Mouse (Mus musculus): ENCODE data around the gene Tnpo2. TPM values are rescaled to one million over a fixed set of nuclear protein-coding genes. Genes with fewer than 3 reads are reported as not detected.
A peak's percentile ranks its signal among the peaks of the same experiment; 100 is the strongest.

Tnpo2 gene
- polyA plus RNA-seq, 1 experiment from 2014 or later = 56.8 TPM

DNA sequence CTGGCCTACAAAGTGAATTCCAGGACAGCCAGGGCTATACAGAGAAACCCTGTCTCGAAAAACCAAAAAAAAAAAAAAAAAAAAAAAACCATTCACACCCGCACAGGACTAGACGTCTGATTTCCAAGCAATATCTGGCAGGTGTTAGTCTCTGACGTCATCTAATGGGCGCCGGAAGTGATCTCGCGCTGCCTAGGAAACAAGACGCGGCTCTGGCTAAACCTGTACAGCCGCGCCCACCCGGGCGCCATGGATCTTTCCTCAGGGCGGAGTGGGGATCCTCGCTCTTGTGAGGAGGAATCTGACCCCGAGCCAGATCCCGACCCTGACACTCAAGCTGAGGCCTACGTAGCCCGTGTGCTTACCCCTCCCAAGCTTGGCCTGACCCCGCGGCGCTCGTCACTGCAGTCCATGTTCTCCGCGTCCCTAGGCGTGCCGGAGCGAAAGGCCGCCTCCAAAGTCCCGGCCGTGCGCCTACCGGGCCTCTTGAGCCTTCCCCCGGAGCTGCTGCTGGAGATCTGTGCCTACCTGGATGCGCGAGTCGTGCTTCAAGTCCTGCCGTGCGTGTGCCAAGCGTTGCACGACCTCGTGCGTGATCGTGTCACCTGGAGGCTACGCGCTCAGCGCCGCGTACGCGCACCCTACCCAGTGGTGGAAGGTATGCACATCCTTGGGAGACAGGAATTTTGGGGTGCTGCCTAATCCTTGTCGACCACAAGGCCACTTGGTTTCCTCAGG lies 23.3 kb downstream of the Tnpo2 start, which contains the start of gene Fbxw9:
Gene Fbxw9 (plus strand): TSS at position 177 of the 738 bp plus-strand sequence.
- H3K9me3 ChIP-seq = no peaks in the 10 kb centered on the region
- H3K27me3 ChIP-seq = no peaks in the 10 kb centered on the region
- peak; percentile 92 for ATAC-seq (ENCODE audit: low FRiP score, low read depth)
- peak within 1 kb of the TSS; percentile 85 for H3K27ac ChIP-seq (replicated peaks)
- peak within 1 kb of the TSS; percentile 77 for H3K4me2 ChIP-seq
- peak within 1 kb of the TSS; percentile 92 for H3K9ac ChIP-seq
- under 1% methylated on average over 52 of the region's 53 CpGs for WGBS
- H3K36me3 ChIP-seq = peaks cover 25% of the 10 kb centered on the region
- peak within 1 kb of the TSS; percentile 97 for H3K4me3 ChIP-seq
- peaks cover 26% of the 10 kb centered on the region for H3K4me1 ChIP-seq (replicated peaks)

- H3K27ac ChIP-seq (replicated peaks) = no peak overlapping the region
- peaks cover 26% of the 10 kb centered on the region for H3K4me1 ChIP-seq (replicated peaks)
- no peaks in the 10 kb centered on the region for H3K27me3 ChIP-seq
- ATAC-seq (ENCODE audit: low FRiP score, low read depth) = no peak
- H3K4me3 ChIP-seq = no peak overlapping the region
- H3K9me3 ChIP-seq = no peaks in the 10 kb centered on the region
- 97% methylated on average over 4 of the region's 4 CpGs for WGBS
- no peak overlapping the region for H3K9ac ChIP-seq
- H3K36me3 ChIP-seq = peaks cover 28% of the 10 kb centered on the region
- no peak overlapping the region for H3K4me2 ChIP-seq
Measured at GRCm38 (mm10) chr8:85062603-85063002, 25.9 kb downstream of the Tnpo2 start.

DNA sequence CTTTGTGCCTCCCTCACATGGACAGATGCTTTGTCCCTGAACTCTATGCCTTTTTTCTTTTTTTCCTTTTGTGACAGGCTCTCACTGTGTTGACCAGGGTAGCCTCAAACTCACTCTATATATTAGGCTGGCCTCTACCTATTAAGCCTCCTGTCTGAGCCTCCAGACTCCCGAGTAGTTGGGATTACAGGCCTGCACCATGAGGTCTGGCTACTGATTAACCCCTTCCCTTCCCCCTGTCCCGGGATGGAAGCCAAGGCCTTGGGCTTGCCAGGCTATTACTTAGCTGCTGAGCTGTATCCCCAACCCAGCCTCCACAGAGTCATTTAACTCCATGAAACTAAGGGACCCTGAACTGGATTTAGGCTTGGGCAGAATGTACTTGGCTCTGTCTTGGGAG lies 28.5 kb downstream of the Tnpo2 start:
- Histone ChIP-seq H3K4me1 (replicated peaks) (peaks cover 22% of the 10 kb centered on the region), H3K36me3 (peaks cover 30% of the 10 kb centered on the region), H3K27me3 (no peaks in the 10 kb centered on the region), H3K9me3 (no peaks in the 10 kb centered on the region), H3K4me3 (no peak overlapping the region), H3K4me2 (no peak overlapping the region), H3K9ac (no peak overlapping the region), H3K27ac (replicated peaks) (no peak overlapping the region)
- no peak for ATAC-seq (ENCODE audit: low FRiP score, low read depth)
- 34% methylated on average over 2 of the region's 2 CpGs for WGBS

- Histone ChIP-seq H3K27ac (replicated peaks) (no peak overlapping the region), H3K4me1 (replicated peaks) (peaks cover 13% of the 10 kb centered on the region), H3K4me2 (no peak overlapping the region), H3K27me3 (no peaks in the 10 kb centered on the region), H3K9me3 (no peaks in the 10 kb centered on the region), H3K4me3 (no peak overlapping the region), H3K9ac (no peak overlapping the region), H3K36me3 (peaks cover 30% of the 10 kb centered on the region)
- 97% methylated on average over 2 of the region's 2 CpGs for WGBS
- no peak for ATAC-seq (ENCODE audit: low FRiP score, low read depth)
Measured at GRCm38 (mm10) chr8:85067155-85067554, 30.4 kb downstream of the Tnpo2 start.

DNA sequence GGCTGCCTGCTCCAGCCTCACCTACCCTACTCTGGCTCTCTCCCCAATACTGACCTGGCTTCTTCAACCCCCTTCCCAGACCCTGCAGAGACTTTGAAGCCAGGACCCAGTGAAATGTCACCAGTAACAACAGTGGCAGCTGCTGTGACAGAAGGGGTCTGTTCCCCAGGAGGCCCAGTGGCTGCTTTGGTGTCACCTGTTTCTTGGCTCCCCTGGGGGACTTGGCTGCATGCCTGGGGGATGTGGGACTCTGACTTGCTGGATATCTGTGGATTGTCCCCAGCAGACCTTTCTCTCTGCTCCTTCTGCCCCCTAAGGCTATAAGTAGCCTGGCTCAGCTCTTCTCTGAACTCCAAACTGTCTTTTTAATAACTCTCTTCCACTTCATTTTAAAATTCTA lies 31.3 kb downstream of the Tnpo2 start, which contains the start of gene Gm5741:
Gene Gm5741 (minus strand): TSS at position 1 of the 400 bp plus-strand sequence.
- H3K36me3 ChIP-seq = peaks cover 30% of the 10 kb centered on the region
- H3K4me1 ChIP-seq (replicated peaks) = peaks cover 17% of the 10 kb centered on the region
- no peak within 1 kb of the TSS for H3K9ac ChIP-seq
- H3K9me3 ChIP-seq = no peaks in the 10 kb centered on the region
- no peak within 1 kb of the TSS for H3K27ac ChIP-seq (replicated peaks)
- ATAC-seq (ENCODE audit: low FRiP score, low read depth) = no peak
- no peak within 1 kb of the TSS for H3K4me3 ChIP-seq
- no peak within 1 kb of the TSS for H3K4me2 ChIP-seq
- H3K27me3 ChIP-seq = no peaks in the 10 kb centered on the region

DNA sequence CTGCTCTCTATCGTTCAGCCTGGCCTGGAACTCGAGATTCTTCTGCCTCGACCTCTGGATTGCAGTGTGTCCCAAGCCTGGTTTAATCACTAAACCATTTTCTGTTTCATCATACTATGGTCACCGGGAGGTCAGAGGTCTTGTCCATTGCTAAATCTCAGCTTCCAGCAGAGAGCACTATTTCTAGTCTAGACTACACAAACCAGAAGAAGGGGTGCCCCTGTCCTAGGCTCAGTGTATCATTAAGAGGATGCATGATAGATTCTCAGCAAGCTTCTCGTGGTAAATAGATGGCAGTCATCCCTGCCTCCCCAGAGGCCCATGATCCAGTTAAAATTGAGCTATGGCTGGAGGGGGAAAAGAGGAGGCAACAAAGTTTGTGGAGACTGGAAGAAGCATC lies 34.3 kb downstream of the Tnpo2 start:
- Histone ChIP-seq H3K9ac (no peak overlapping the region), H3K9me3 (no peaks in the 10 kb centered on the region), H3K4me3 (peak overlapping the region; percentile 90), H3K36me3 (peaks cover 38% of the 10 kb centered on the region), H3K27ac (replicated peaks) (peak overlapping the region; percentile 95), H3K4me1 (replicated peaks) (peaks cover 21% of the 10 kb centered on the region), H3K27me3 (no peaks in the 10 kb centered on the region), H3K4me2 (peak overlapping the region; percentile 79)
- 82% methylated on average over 5 of the region's 5 CpGs for WGBS
- ATAC-seq (ENCODE audit: low FRiP score, low read depth) = no peak

GRCm38 (mm10) chr8:85071514-85072281 lies 35.0 kb downstream of the Tnpo2 start, which contains the start of gene Dhps:
Gene Dhps, plus strand, starts transcription at chr8:85071757.
- Histone ChIP-seq H3K4me2 (peak within 1 kb of the TSS; percentile 79), H3K9ac (peak within 1 kb of the TSS; percentile 79), H3K4me1 (replicated peaks) (peaks cover 21% of the 10 kb centered on the region), H3K36me3 (peaks cover 38% of the 10 kb centered on the region), H3K9me3 (no peaks in the 10 kb centered on the region), H3K4me3 (peak within 1 kb of the TSS; percentile 90), H3K27ac (replicated peaks) (peak within 1 kb of the TSS; percentile 95), H3K27me3 (no peaks in the 10 kb centered on the region)
- ATAC-seq (ENCODE audit: low FRiP score, low read depth) = peak; percentile 89
- WGBS = under 1% methylated on average over 68 of the region's 68 CpGs

- no peaks in the 10 kb centered on the region for H3K27me3 ChIP-seq
- peak overlapping the region; percentile 95 for H3K27ac ChIP-seq (replicated peaks)
- H3K4me3 ChIP-seq = peak overlapping the region; percentile 90
- no peak for ATAC-seq (ENCODE audit: low FRiP score, low read depth)
- peaks cover 21% of the 10 kb centered on the region for H3K4me1 ChIP-seq (replicated peaks)
- H3K36me3 ChIP-seq = peaks cover 38% of the 10 kb centered on the region
- no peaks in the 10 kb centered on the region for H3K9me3 ChIP-seq
- peak overlapping the region; percentile 79 for H3K4me2 ChIP-seq
- peak overlapping the region; percentile 79 for H3K9ac ChIP-seq
- WGBS = 43% methylated on average over 9 of the region's 9 CpGs
Measured at GRCm38 (mm10) chr8:85072364-85072929, 35.7 kb downstream of the Tnpo2 start.

- H3K27me3 ChIP-seq = no peaks in the 10 kb centered on the region
- 95% methylated on average over 15 of the region's 15 CpGs for WGBS
- no peak overlapping the region for H3K9ac ChIP-seq
- H3K4me1 ChIP-seq (replicated peaks) = peaks cover 21% of the 10 kb centered on the region
- peaks cover 40% of the 10 kb centered on the region for H3K36me3 ChIP-seq
- no peak overlapping the region for H3K27ac ChIP-seq (replicated peaks)
- H3K9me3 ChIP-seq = no peaks in the 10 kb centered on the region
- peak overlapping the region; percentile 79; the same call in 1 of the 2 replicates for H3K4me2 ChIP-seq
- H3K4me3 ChIP-seq = no peak overlapping the region
- ATAC-seq (ENCODE audit: low FRiP score, low read depth) = no peak
Measured at GRCm38 (mm10) chr8:85073041-85073612, 36.4 kb downstream of the Tnpo2 start.

DNA sequence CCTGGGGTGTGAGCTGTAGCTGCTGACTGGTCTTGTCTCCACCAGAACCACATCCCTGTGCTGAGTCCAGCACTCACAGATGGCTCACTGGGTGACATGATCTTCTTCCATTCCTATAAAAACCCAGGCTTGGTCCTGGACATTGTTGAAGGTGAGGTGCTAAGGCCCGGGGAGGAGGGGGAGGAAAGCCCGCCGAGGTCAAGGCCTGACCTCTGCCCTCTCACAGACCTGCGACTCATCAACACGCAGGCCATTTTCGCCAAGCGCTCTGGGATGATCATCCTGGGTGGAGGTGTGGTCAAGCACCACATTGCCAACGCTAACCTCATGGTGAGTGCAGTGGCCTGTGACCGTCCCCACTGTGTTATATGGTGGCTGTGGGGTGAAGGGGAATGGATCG lies 37.5 kb downstream of the Tnpo2 start:
- WGBS = 89% methylated on average over 10 of the region's 10 CpGs

DNA sequence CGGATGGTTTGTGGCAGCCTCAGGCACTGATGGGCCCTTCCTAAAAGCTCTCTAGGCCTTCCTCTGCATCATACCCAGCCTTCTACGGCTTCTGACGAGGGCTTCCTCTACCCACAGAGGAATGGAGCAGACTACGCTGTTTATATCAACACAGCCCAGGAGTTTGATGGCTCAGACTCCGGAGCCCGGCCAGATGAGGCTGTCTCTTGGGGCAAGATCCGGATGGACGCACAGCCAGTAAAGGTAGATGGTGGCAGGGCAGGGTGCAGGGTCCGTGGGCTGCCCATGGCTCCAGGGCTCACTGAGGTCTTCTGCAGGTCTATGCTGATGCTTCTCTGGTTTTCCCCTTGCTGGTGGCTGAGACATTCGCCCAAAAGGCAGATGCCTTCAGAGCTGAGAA lies 37.9 kb downstream of the Tnpo2 start:
- Histone ChIP-seq H3K27me3 (no peaks in the 10 kb centered on the region), H3K4me2 (no peak overlapping the region), H3K4me3 (no peak overlapping the region), H3K27ac (replicated peaks) (no peak overlapping the region), H3K4me1 (replicated peaks) (peaks cover 24% of the 10 kb centered on the region), H3K9ac (no peak overlapping the region), H3K9me3 (no peaks in the 10 kb centered on the region), H3K36me3 (peaks cover 47% of the 10 kb centered on the region)
- 96% methylated on average over 10 of the region's 10 CpGs for WGBS
- ATAC-seq (ENCODE audit: low FRiP score, low read depth) = no peak

More for the DNA sequence above, 37.5 kb downstream of the Tnpo2 start:
- no peaks in the 10 kb centered on the region for H3K9me3 ChIP-seq
- H3K4me2 ChIP-seq = no peak overlapping the region
- peaks cover 47% of the 10 kb centered on the region for H3K36me3 ChIP-seq
- peaks cover 21% of the 10 kb centered on the region for H3K4me1 ChIP-seq (replicated peaks)
- H3K27me3 ChIP-seq = no peaks in the 10 kb centered on the region
- no peak for ATAC-seq (ENCODE audit: low FRiP score, low read depth)
- H3K27ac ChIP-seq (replicated peaks) = no peak overlapping the region
- no peak overlapping the region for H3K4me3 ChIP-seq
- H3K9ac ChIP-seq = no peak overlapping the region
